Mouse (Mus musculus): ENCODE data around the gene Inip. TPM values are rescaled to one million over a fixed set of nuclear protein-coding genes. Genes with fewer than 3 reads are reported as not detected.

Inip gene
- polyA plus RNA-seq, 1 experiment from 2014 or later = 94.3 TPM

DNA sequence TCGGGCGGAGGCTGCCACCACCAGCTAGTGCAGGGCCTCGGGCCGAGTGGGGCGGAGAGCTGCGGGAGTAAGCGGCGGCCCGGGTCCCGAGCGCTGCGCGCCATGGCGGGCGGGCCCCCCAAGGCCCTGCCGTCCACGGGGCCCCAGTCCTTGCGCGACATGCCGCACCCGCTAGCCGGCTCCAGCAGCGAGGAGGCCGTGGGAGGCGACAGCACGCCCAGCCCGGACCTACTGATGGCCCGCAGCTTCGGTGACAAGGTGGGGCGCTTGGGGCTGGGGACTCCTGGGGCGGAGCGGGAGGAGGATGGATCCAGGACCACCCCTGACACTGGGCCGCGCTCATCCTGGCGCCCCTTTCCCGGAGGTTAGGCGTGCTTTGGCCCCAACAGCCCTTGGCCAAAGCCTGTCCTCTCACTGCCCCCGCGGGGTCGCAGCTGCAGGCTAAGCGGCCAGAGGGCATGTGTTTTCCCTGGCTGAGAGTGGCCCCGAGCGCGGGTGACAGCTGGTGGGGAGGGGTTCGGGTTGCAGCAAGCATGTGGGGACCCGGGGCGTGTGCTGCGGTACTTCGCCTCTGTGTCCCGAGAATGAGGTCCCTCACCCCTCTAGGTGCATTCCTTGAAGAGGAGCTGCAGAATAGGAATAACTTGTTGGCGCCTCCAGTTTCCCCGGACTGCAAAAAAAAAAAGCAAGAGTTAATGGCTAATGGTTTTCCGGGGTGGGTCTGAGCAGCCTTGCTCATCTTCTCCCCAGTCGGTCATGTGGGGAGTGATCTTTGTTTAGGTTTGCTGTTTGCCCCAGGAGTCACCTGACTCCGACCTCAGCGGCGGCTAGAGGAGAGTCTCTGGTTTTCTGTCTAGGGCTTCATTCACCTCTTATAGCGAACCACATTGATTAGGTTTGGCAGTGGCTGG lies 4.8 kb upstream of the Inip start:
- WGBS = under 1% methylated on average over 54 of the region's 58 CpGs
- no peaks in the 10 kb centered on the region for H3K27me3 ChIP-seq (ENCODE audit: control insufficient read depth, insufficient read depth, low read length)
- H3K36me3 ChIP-seq (ENCODE audit: control insufficient read depth, insufficient read depth, low read length) = no peaks in the 10 kb centered on the region
- H3K4me2 ChIP-seq (replicated peaks; ENCODE audit: low read depth, low read length) = peak overlapping the region; percentile 72
- H3K27ac ChIP-seq (ENCODE audit: low read depth, low read length) = peak overlapping the region; percentile 78
- peak overlapping the region; percentile 81 for H3K9ac ChIP-seq (ENCODE audit: low read depth, low read length)
- H3K9me3 ChIP-seq (ENCODE audit: control insufficient read depth, low read length) = no peaks in the 10 kb centered on the region
- ATAC-seq (ENCODE audit: low FRiP score) (peak; percentile 79), DNase-seq (ENCODE audit: low spot score) (peak; percentile 71)
- H3K4me1 ChIP-seq (replicated peaks; ENCODE audit: control insufficient read depth, insufficient read depth, low read length) = no peaks in the 10 kb centered on the region
- H3K4me3 ChIP-seq (ENCODE audit: low read depth, low read length) = peak overlapping the region; percentile 71

DNA sequence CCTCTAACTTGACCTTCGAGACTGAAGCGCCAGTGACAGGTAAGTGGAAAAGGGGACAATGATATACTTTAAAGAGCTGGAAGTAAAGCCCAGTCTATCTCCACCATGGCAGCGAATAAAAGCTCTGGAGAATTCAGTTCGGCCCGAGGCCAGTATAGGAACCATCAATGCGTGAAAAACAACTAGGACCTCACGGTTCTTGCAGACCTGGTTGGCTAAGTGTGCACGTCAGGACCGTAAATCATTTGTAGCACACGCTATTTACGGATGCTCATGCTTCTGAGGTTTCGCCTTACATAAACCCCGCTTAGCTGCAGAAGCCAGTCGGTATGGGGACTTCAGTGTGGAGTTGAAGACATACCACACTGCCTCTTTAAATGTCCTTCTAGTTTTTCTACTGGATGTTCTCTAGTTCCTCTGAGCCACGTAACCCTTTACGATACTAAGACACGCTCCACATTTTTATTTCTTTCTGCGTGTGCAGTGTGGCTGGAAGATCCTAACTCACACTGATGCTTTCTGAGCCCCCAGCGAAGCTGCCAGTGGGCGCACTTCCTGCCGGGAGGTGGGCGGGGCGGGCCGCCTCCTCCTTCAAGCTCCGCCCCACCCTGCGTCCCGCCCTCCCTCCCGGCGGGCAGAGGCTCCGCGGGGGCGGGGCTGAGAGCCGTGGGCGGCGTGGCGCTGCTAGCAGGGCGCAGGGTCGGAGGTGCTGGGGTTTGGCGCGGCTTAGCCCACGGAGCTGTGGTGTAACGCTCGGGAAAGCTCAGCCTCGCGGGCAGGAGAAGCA lies 4.0 kb upstream of the Inip start, which contains the start of gene Snx30:
Snx30 (plus strand) TSS at position 660 of the 787 bp plus-strand sequence.
- Histone ChIP-seq H3K9me3 (ENCODE audit: control insufficient read depth, low read length) (no peaks in the 10 kb centered on the region), H3K27ac (ENCODE audit: low read depth, low read length) (peak within 1 kb of the TSS; percentile 78), H3K4me1 (replicated peaks; ENCODE audit: control insufficient read depth, insufficient read depth, low read length) (no peaks in the 10 kb centered on the region), H3K4me3 (ENCODE audit: low read depth, low read length) (peak within 1 kb of the TSS; percentile 71), H3K36me3 (ENCODE audit: control insufficient read depth, insufficient read depth, low read length) (no peaks in the 10 kb centered on the region), H3K27me3 (ENCODE audit: control insufficient read depth, insufficient read depth, low read length) (no peaks in the 10 kb centered on the region), H3K4me2 (replicated peaks; ENCODE audit: low read depth, low read length) (peak within 1 kb of the TSS; percentile 72), H3K9ac (ENCODE audit: low read depth, low read length) (peak within 1 kb of the TSS; percentile 81)
- peak; percentile 93 for ATAC-seq (ENCODE audit: low FRiP score)
- 3% methylated on average over 38 of the region's 45 CpGs for WGBS
- DNase-seq (ENCODE audit: low spot score) = peak; percentile 95

DNA sequence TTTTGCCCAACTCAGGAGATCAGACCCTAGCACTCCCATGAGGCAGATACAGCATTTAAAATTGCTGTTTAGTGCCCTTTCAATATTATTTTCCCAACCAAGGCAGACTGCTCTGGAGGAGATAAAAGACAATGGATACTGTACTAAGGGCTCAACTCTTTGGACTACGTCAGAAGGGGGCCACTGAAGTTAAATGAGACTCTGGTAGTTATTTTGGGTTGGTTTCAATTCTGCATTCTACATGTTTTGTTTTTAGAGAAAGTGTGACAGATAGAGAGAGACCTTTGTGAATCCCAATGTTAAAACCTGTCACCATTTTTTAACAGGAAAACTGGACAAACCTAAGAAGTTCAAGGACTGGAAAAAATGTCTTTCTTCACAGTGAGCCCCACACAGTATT lies 3.4 kb upstream of the Inip start:
- no peak overlapping the region for H3K27ac ChIP-seq (ENCODE audit: low read depth, low read length)
- H3K9ac ChIP-seq (ENCODE audit: low read depth, low read length) = no peak overlapping the region
- H3K9me3 ChIP-seq (ENCODE audit: control insufficient read depth, low read length) = no peaks in the 10 kb centered on the region
- ATAC-seq (ENCODE audit: low FRiP score) (no peak), DNase-seq (ENCODE audit: low spot score) (no peak)
- H3K4me2 ChIP-seq (replicated peaks; ENCODE audit: low read depth, low read length) = peak overlapping the region; percentile 72
- H3K4me1 ChIP-seq (replicated peaks; ENCODE audit: control insufficient read depth, insufficient read depth, low read length) = no peaks in the 10 kb centered on the region
- no peaks in the 10 kb centered on the region for H3K27me3 ChIP-seq (ENCODE audit: control insufficient read depth, insufficient read depth, low read length)
- 76% methylated on average over 1 of the region's 1 CpGs for WGBS
- no peaks in the 10 kb centered on the region for H3K36me3 ChIP-seq (ENCODE audit: control insufficient read depth, insufficient read depth, low read length)
- H3K4me3 ChIP-seq (ENCODE audit: low read depth, low read length) = no peak overlapping the region

GRCm38 (mm10) chr4:59803358-59803757 lies 2.0 kb upstream of the Inip start:
- 77% methylated on average over 5 of the region's 5 CpGs for WGBS
- Histone ChIP-seq H3K9me3 (ENCODE audit: control insufficient read depth, low read length) (no peaks in the 10 kb centered on the region), H3K36me3 (ENCODE audit: control insufficient read depth, insufficient read depth, low read length) (no peaks in the 10 kb centered on the region), H3K27me3 (ENCODE audit: control insufficient read depth, insufficient read depth, low read length) (no peaks in the 10 kb centered on the region), H3K4me2 (replicated peaks; ENCODE audit: low read depth, low read length) (no peak overlapping the region), H3K4me1 (replicated peaks; ENCODE audit: control insufficient read depth, insufficient read depth, low read length) (no peaks in the 10 kb centered on the region), H3K27ac (ENCODE audit: low read depth, low read length) (no peak overlapping the region), H3K9ac (ENCODE audit: low read depth, low read length) (no peak overlapping the region), H3K4me3 (ENCODE audit: low read depth, low read length) (no peak overlapping the region)
- no peak for ATAC-seq (ENCODE audit: low FRiP score)
- no peak for DNase-seq (ENCODE audit: low spot score)

GRCm38 (mm10) chr4:59802792-59803191 lies 1.4 kb upstream of the Inip start:
- 76% methylated on average over 4 of the region's 4 CpGs for WGBS
- no peaks in the 10 kb centered on the region for H3K36me3 ChIP-seq (ENCODE audit: control insufficient read depth, insufficient read depth, low read length)
- no peaks in the 10 kb centered on the region for H3K4me1 ChIP-seq (replicated peaks; ENCODE audit: control insufficient read depth, insufficient read depth, low read length)
- no peak for ATAC-seq (ENCODE audit: low FRiP score)
- no peaks in the 10 kb centered on the region for H3K27me3 ChIP-seq (ENCODE audit: control insufficient read depth, insufficient read depth, low read length)
- no peak overlapping the region for H3K27ac ChIP-seq (ENCODE audit: low read depth, low read length)
- no peak overlapping the region for H3K4me2 ChIP-seq (replicated peaks; ENCODE audit: low read depth, low read length)
- no peak overlapping the region for H3K4me3 ChIP-seq (ENCODE audit: low read depth, low read length)
- H3K9me3 ChIP-seq (ENCODE audit: control insufficient read depth, low read length) = no peaks in the 10 kb centered on the region
- DNase-seq (ENCODE audit: low spot score) = no peak
- no peak overlapping the region for H3K9ac ChIP-seq (ENCODE audit: low read depth, low read length)

- Histone ChIP-seq H3K4me1 (replicated peaks; ENCODE audit: control insufficient read depth, insufficient read depth, low read length) (no peaks in the 10 kb centered on the region), H3K9me3 (ENCODE audit: control insufficient read depth, low read length) (no peaks in the 10 kb centered on the region), H3K9ac (ENCODE audit: low read depth, low read length) (no peak overlapping the region), H3K4me3 (ENCODE audit: low read depth, low read length) (no peak overlapping the region), H3K4me2 (replicated peaks; ENCODE audit: low read depth, low read length) (no peak overlapping the region), H3K27me3 (ENCODE audit: control insufficient read depth, insufficient read depth, low read length) (no peaks in the 10 kb centered on the region), H3K36me3 (ENCODE audit: control insufficient read depth, insufficient read depth, low read length) (no peaks in the 10 kb centered on the region), H3K27ac (ENCODE audit: low read depth, low read length) (no peak overlapping the region)
- no peak for ATAC-seq (ENCODE audit: low FRiP score)
- DNase-seq (ENCODE audit: low spot score) = no peak
- WGBS = 78% methylated on average over 6 of the region's 6 CpGs
Measured at GRCm38 (mm10) chr4:59802107-59802506, 718 bp upstream of the Inip start.

GRCm38 (mm10) chr4:59800181-59800580 lies 1.2 kb downstream of the Inip start:
- 80% methylated on average over 5 of the region's 5 CpGs for WGBS
- Histone ChIP-seq H3K4me3 (ENCODE audit: low read depth, low read length) (no peak overlapping the region), H3K9me3 (ENCODE audit: control insufficient read depth, low read length) (no peaks in the 10 kb centered on the region), H3K4me1 (replicated peaks; ENCODE audit: control insufficient read depth, insufficient read depth, low read length) (no peaks in the 10 kb centered on the region), H3K27ac (ENCODE audit: low read depth, low read length) (no peak overlapping the region), H3K27me3 (ENCODE audit: control insufficient read depth, insufficient read depth, low read length) (no peaks in the 10 kb centered on the region), H3K4me2 (replicated peaks; ENCODE audit: low read depth, low read length) (no peak overlapping the region), H3K36me3 (ENCODE audit: control insufficient read depth, insufficient read depth, low read length) (no peaks in the 10 kb centered on the region), H3K9ac (ENCODE audit: low read depth, low read length) (no peak overlapping the region)
- DNase-seq (ENCODE audit: low spot score) = no peak
- ATAC-seq (ENCODE audit: low FRiP score) = no peak

DNA sequence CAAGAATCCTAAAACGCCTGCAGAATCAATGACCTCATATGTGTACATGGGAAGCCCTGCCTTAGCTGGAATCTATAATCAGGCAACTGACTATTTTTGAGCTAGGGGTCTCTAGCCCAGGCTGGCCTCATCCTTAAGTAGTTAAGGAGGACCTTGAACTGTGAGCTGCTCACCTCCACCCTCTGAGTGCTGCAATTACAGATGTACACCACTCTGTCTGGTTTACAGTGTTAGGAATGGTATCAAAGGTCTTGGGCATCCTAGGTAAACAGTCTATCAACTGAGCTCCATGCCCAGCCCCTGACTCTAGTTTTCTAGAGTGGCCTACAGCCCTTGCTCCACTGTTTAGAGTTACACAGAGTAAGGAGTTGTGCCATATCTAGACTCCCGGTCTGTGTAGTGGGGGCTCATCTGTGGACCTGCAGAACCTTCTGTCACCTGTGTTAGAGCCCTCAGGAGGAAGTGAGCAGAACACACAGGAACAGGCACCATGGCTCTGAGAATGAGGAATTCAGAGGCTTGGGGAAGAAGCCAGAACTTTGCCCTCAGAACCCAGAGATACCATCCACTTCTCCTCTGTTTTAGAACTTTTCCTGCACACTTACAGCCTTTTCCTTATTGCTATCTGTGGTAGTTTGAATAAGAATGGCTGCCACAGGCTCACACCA lies 5.5 kb downstream of the Inip start:
- Histone ChIP-seq H3K4me1 (replicated peaks; ENCODE audit: control insufficient read depth, insufficient read depth, low read length) (no peaks in the 10 kb centered on the region), H3K4me2 (replicated peaks; ENCODE audit: low read depth, low read length) (no peak overlapping the region), H3K36me3 (ENCODE audit: control insufficient read depth, insufficient read depth, low read length) (no peaks in the 10 kb centered on the region), H3K9me3 (ENCODE audit: control insufficient read depth, low read length) (no peaks in the 10 kb centered on the region), H3K27ac (ENCODE audit: low read depth, low read length) (no peak overlapping the region), H3K27me3 (ENCODE audit: control insufficient read depth, insufficient read depth, low read length) (no peaks in the 10 kb centered on the region), H3K4me3 (ENCODE audit: low read depth, low read length) (no peak overlapping the region), H3K9ac (ENCODE audit: low read depth, low read length) (no peak overlapping the region)
- 83% methylated on average over 2 of the region's 2 CpGs for WGBS
- ATAC-seq (ENCODE audit: low FRiP score) = no peak
- no peak for DNase-seq (ENCODE audit: low spot score)

Data from hindbrain, embryonic 11.5 days (tissue).